Mouse (Mus musculus) bone marrow macrophage, adult 2 months (primary cell): ENCODE measurements around the gene Mzf1. TPM values are rescaled to one million over a fixed set of nuclear protein-coding genes. Genes with fewer than 3 reads are reported as not detected.

Source experiments
- H3K27ac ChIP-seq: 2 replicates; pipeline ENCODE4 v1.5.1; 2012; ENCODE audit warnings: low read depth, low read length; ENCODE audit not compliant: insufficient read depth
- H3K4me1 ChIP-seq: 2 replicates; pipeline ENCODE4 v1.6.1; 2012; ENCODE audit warnings: low read length; ENCODE audit not compliant: control insufficient read depth, insufficient read depth
- H3K4me3 ChIP-seq: 2 replicates; pipeline ENCODE4 v1.5.1; 2012; ENCODE audit warnings: mild to moderate bottlenecking, low read length, moderate library complexity; ENCODE audit not compliant: insufficient read depth
- CTCF ChIP-seq: IDR thresholded peaks from 2 replicates; pipeline ENCODE4 v1.5.1; 2012; ENCODE audit warnings: low read depth, mild to moderate bottlenecking, low read length, moderate library complexity
- POLR2A ChIP-seq: IDR thresholded peaks from 2 replicates; pipeline ENCODE4 v1.6.1; 2012; ENCODE audit warnings: mild to moderate bottlenecking, low read depth, low read length, borderline replicate concordance
- polyA plus RNA-seq: library from polyadenylated mRNA; stranded (reverse); fragments of >200 nt; gene quantifications from 2 replicates; pipeline ENCODE4 v1.2.4, GENCODE M21; 2012; ENCODE audit not compliant: missing spikeins, insufficient read depth, insufficient read length

Gene Mzf1
- polyA plus RNA-seq, 1 experiment = 1.5 TPM

GRCm38 (mm10) chr7:13006531-13006930 is 48.0 kb downstream of the Mzf1 start:
- TF ChIP-seq POLR2A = no peak
- Histone ChIP-seq H3K4me1 (peaks cover 11% of the 10 kb centered on the region), H3K27ac (no peak overlapping the region), H3K4me3 (no peak overlapping the region)

DNA sequence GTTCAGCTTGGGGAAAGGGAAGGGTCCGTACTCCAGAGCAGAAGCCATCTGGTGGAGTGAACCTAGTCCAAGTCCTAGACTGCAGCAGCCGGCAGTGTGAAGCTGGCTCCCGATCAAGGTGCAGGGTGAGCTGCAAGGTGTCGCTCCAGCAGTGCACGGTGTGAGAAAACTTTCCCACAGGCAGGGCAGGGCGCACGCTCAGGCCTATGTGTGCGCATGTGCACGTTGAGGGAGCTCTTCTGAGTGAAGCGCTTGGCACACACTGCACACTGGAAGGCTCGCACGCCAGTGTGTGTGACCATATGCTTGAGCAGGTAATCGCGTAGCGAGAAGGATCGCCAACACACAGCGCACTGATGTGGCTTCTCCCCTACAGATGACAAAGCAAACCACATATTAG is 48.6 kb downstream of the Mzf1 start:
- Histone ChIP-seq H3K4me3 (no peak overlapping the region), H3K27ac (no peak overlapping the region), H3K4me1 (peaks cover 11% of the 10 kb centered on the region)
- TF ChIP-seq POLR2A = no peak
- no peak for TF ChIP-seq CTCF

- Histone ChIP-seq H3K27ac (no peak overlapping the region), H3K4me1 (no peaks in the 10 kb centered on the region), H3K4me3 (no peak overlapping the region)
- no peak for TF ChIP-seq CTCF
- TF ChIP-seq POLR2A = no peak
Observed at GRCm38 (mm10) chr7:13003380-13003779, 51.2 kb downstream of the Mzf1 start.

DNA sequence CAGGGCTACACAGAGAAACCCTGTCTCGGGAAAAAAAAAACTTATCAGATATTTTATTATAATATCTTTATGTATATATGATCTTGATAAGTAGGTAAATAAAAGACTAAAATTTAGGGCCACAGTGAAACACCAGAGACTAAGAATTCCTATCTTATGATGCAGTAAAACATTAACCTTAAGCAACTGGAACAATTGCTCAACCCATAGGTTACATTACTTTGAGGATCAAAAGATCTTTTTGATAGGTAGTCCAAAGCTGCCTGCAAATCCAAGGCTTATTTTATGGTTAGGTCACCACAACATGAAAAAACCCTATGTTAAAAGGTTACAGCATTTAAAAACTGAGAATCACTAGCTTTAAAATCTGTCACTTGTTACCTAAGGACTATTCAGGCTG is 53.0 kb downstream of the Mzf1 start:
- TF ChIP-seq POLR2A = no peak
- Histone ChIP-seq H3K27ac (no peak overlapping the region), H3K4me1 (no peaks in the 10 kb centered on the region), H3K4me3 (no peak overlapping the region)

- Histone ChIP-seq H3K27ac (no peak within 1 kb of the TSS), H3K4me3 (no peak within 1 kb of the TSS), H3K4me1 (no peaks in the 10 kb centered on the region)
- no peak for TF ChIP-seq CTCF
- no peak for TF ChIP-seq POLR2A
Observed at GRCm38 (mm10) chr7:12998851-12999250, 55.7 kb downstream of the Mzf1 start, which contains the start of gene Trim28. Gene Trim28, plus strand, starts transcription at chr7:12999114.

GRCm38 (mm10) chr7:12998053-12998452 is 56.5 kb downstream of the Mzf1 start, which contains the start of gene Slc27a5:
Gene Slc27a5, minus strand, starts transcription at chr7:12998192.
- H3K27ac ChIP-seq = no peak within 1 kb of the TSS
- no peaks in the 10 kb centered on the region for H3K4me1 ChIP-seq
- TF ChIP-seq POLR2A = no peak
- no peak for TF ChIP-seq CTCF
- H3K4me3 ChIP-seq = no peak within 1 kb of the TSS

DNA sequence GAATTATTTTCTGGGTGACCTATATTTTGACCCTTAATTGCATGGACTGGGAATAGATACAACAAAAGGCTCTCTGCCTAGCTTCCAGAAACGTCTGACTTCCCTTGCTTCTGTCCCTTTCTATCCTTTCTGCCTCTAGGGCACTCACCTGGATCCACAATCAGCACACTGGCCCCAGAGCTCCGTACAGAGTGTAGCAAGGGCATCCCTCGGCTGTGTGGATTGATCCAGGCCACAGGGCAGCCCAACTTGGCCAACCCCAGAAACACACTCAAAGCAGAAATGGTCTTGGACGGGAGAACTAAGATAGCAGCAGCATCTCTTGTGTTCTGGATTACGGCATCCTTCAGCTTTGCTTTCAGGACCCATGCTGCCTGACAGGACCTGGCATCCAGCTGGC is 57.3 kb downstream of the Mzf1 start:
- H3K4me3 ChIP-seq = no peak overlapping the region
- TF ChIP-seq POLR2A (no peak), CTCF (no peak)
- H3K4me1 ChIP-seq = no peaks in the 10 kb centered on the region
- H3K27ac ChIP-seq = no peak overlapping the region

DNA sequence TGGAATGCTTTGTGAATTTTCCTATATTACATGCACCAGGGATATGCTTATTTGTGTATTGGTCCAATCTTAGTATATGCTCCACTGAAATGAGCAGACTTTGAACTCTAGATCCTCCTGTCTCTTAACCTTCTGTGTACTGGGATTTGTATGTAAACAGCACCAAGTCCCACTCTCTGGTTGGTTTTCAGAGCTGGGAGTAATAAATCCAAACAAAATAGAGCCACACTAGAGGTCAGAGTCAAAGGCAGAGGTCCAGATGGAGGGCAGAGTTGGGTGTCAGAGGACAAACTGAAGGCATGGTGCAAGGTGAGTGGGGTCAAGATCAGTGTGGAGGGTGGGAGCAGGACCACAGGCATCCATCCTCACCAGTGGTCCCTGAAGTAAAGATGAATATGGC is 58.7 kb downstream of the Mzf1 start:
- Histone ChIP-seq H3K4me1 (peaks cover 4% of the 10 kb centered on the region), H3K4me3 (no peak overlapping the region), H3K27ac (no peak overlapping the region)
- TF ChIP-seq POLR2A = no peak
- no peak for TF ChIP-seq CTCF

DNA sequence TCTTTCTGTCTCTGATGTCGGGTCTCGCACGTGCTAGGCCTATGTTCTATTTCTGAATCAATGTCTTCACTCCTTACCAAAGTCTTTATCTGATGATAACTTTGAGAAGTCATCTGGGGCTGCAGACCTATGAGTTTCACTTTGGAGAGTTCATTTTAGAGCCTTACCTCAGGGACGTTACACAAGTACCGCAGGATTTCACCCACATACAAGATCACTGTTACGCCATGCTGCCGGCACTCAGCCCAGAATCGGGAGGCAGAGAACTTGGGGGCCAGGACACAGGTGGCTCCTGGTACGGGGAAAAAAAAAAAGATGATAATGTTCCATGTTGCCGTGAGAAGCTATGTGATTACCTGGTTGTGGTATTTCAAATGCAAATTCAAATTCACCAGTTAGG is 61.4 kb downstream of the Mzf1 start:
- peaks cover 10% of the 10 kb centered on the region for H3K4me1 ChIP-seq
- no peak for TF ChIP-seq CTCF
- TF ChIP-seq POLR2A = no peak
- no peak overlapping the region for H3K27ac ChIP-seq
- no peak overlapping the region for H3K4me3 ChIP-seq

Other genes with a start within 250 kb of the Mzf1 start
- 9.8 and 10.1 TPM in 2 replicates for gene Zfp329, start 235.9 kb downstream of the Mzf1 start, polyA plus RNA-seq
- gene Zfp110, start 220.0 kb downstream of the Mzf1 start, polyA plus RNA-seq = 19.9 and 20.4 TPM in 2 replicates
- 2.8 and 3.4 TPM in 2 replicates for gene Zfp128, start 173.6 kb downstream of the Mzf1 start, polyA plus RNA-seq
- 6.5 and 6.7 TPM in 2 replicates for gene Zscan22, start 156.9 kb downstream of the Mzf1 start, polyA plus RNA-seq
- 1,220 and 1,261 TPM in 2 replicates for gene Rps5, start 132.5 kb downstream of the Mzf1 start, polyA plus RNA-seq
- gene Rnf225, start 127.3 kb downstream of the Mzf1 start, polyA plus RNA-seq = 0.24 TPM in 1 of 2 replicates, not detected in the other
- gene Zfp324, start 88.9 kb downstream of the Mzf1 start, polyA plus RNA-seq = 3.8 and 3.9 TPM in 2 replicates
- 2.6 and 3.6 TPM in 2 replicates for gene Zfp446, start 76.9 kb downstream of the Mzf1 start, polyA plus RNA-seq
- gene Slc27a5, start 56.6 kb downstream of the Mzf1 start, polyA plus RNA-seq = not detected in 2 replicates
- 165 and 177 TPM in 2 replicates for gene Trim28, start 55.6 kb downstream of the Mzf1 start, polyA plus RNA-seq
- 15.6 and 17.3 TPM in 2 replicates for gene Zbtb45, start 44.7 kb downstream of the Mzf1 start, polyA plus RNA-seq
- gene Chmp2a, start 20.0 kb downstream of the Mzf1 start, polyA plus RNA-seq = 161 and 167 TPM in 2 replicates
- 171 and 193 TPM in 2 replicates for gene Ube2m, start 16.5 kb downstream of the Mzf1 start, polyA plus RNA-seq
- gene Vmn1r85, start 40.4 kb upstream of the Mzf1 start, polyA plus RNA-seq = not detected in 2 replicates
- gene Vmn1r86, start 65.2 kb upstream of the Mzf1 start, polyA plus RNA-seq = 0.57 TPM in 1 of 2 replicates, not detected in the other
- 0.13 TPM in 1 of 2 replicates, not detected in the other for gene Vmn1r87, start 85.4 kb upstream of the Mzf1 start, polyA plus RNA-seq
- 0.07 TPM in 1 of 2 replicates, not detected in the other for gene Vmn1r88, start 104.8 kb upstream of the Mzf1 start, polyA plus RNA-seq
- not detected in 2 replicates for gene Vmn1r89, start 158.3 kb upstream of the Mzf1 start, polyA plus RNA-seq
- gene Lig1, start 222.5 kb upstream of the Mzf1 start, polyA plus RNA-seq = 44.4 and 49.4 TPM in 2 replicates
- gene Zswim9, start 224.0 kb upstream of the Mzf1 start, polyA plus RNA-seq = 4.3 and 7.2 TPM in 2 replicates